Mouse (Mus musculus) C2C12 (cell line): ENCODE results near the gene Atp5d. TPM values are rescaled to one million over a fixed set of nuclear protein-coding genes. Genes with fewer than 3 reads are reported as not detected.

Experiments
- H3K27me3 ChIP-seq: one replicate; pipeline ENCODE4 v1.6.1; 2011; ENCODE audit not compliant: control insufficient read depth, insufficient read depth, insufficient read length
- H3K36me3 ChIP-seq: one replicate; pipeline ENCODE4 v1.6.1; 2011; ENCODE audit not compliant: control insufficient read depth, insufficient read depth
- H3K4me3 ChIP-seq: one replicate; pipeline ENCODE4 v1.5.1; 2011; ENCODE audit warnings: mild to moderate bottlenecking, control low read depth; ENCODE audit not compliant: poor library complexity, insufficient read depth, severe bottlenecking
- H3K79me2 ChIP-seq: one replicate; pipeline ENCODE4 v1.6.1; 2011; ENCODE audit not compliant: control insufficient read depth, insufficient read depth
- H3K79me3 ChIP-seq: one replicate; pipeline ENCODE4 v1.6.1; 2011; ENCODE audit warnings: low read depth, control low read depth
- H3ac ChIP-seq: one replicate; pipeline ENCODE3; 2011; ENCODE audit warnings: low read depth; ENCODE audit not compliant: control insufficient read depth, insufficient read length
- CEBPB ChIP-seq: IDR thresholded peaks from one replicate; pipeline ENCODE4 v1.6.1; 2011; ENCODE audit warnings: low read depth, mild to moderate bottlenecking, control low read depth, moderate library complexity
- CTCF ChIP-seq: IDR thresholded peaks from one replicate; pipeline ENCODE4 v1.5.1; 2011; ENCODE audit not compliant: control insufficient read depth, insufficient read depth, insufficient read length
- FOSL1 ChIP-seq: IDR thresholded peaks from one replicate; pipeline ENCODE4 v1.8.0; 2011; ENCODE audit warnings: mild to moderate bottlenecking, low read length; ENCODE audit not compliant: poor library complexity, insufficient read depth, severe bottlenecking
- MAX ChIP-seq: IDR thresholded peaks from one replicate; pipeline ENCODE4 v1.6.1; 2011; ENCODE audit warnings: mild to moderate bottlenecking, control low read depth
- MYOD1 ChIP-seq: IDR thresholded peaks from one replicate; pipeline ENCODE4 v1.6.1; 2011; ENCODE audit warnings: low read depth; ENCODE audit not compliant: control insufficient read depth, insufficient read length
- MYOG ChIP-seq: IDR thresholded peaks from one replicate; pipeline ENCODE4 v1.6.1; 2011; ENCODE audit not compliant: control insufficient read depth, insufficient read length; ENCODE audit errors: extremely low read depth
- USF1 ChIP-seq: IDR thresholded peaks from one replicate; pipeline ENCODE4 v1.6.1; 2011; ENCODE audit warnings: low read depth, mild to moderate bottlenecking, control low read depth, moderate library complexity
- polyA plus RNA-seq: library from polyadenylated mRNA; unstranded; fragments of >200 nt; fragmentation: generic; extraction: Trizol; gene quantifications from one replicate; pipeline ENCODE4 v1.2.1, GENCODE M21; 2012; ENCODE audit warnings: missing spikeins

The Atp5d gene
- polyA plus RNA-seq, 1 experiment = 720 TPM

- no peak overlapping the region for H3K4me3 ChIP-seq
These were observed 2.1 kb upstream of the Atp5d start for GRCm38 (mm10) chr10:80136179-80136951.

GRCm38 (mm10) chr10:80136952-80137625 is 1.3 kb upstream of the Atp5d start:
- Histone ChIP-seq H3K4me3 (no peak overlapping the region), H3ac (no peak overlapping the region), H3K79me3 (no peaks in the 10 kb centered on the region), H3K79me2 (peaks cover under 1% of the 10 kb centered on the region), H3K36me3 (peaks cover 6% of the 10 kb centered on the region), H3K27me3 (no peaks in the 10 kb centered on the region)
- TF ChIP-seq FOSL1 (no peak), MAX (no peak), USF1 (no peak), CEBPB (no peak), MYOG (no peak), CTCF (no peak), MYOD1 (no peak)

More at GRCm38 (mm10) chr10:80136179-80136951, 2.1 kb upstream of the Atp5d start:
- Histone ChIP-seq H3ac (no peak overlapping the region), H3K36me3 (peaks cover 7% of the 10 kb centered on the region), H3K79me2 (no peaks in the 10 kb centered on the region), H3K79me3 (no peaks in the 10 kb centered on the region), H3K27me3 (no peaks in the 10 kb centered on the region)
- TF ChIP-seq MYOD1 (no peak), CTCF (no peak), USF1 (no peak), FOSL1 (no peak), MYOG (no peak), CEBPB (no peak)

GRCm38 (mm10) chr10:80137626-80138552 is 543 bp upstream of the Atp5d start:
- H3K79me2 ChIP-seq = peaks cover 8% of the 10 kb centered on the region
- H3K27me3 ChIP-seq = no peaks in the 10 kb centered on the region
- H3ac ChIP-seq = peak overlapping the region; percentile 88
- H3K4me3 ChIP-seq = peak overlapping the region; percentile 37
- H3K79me3 ChIP-seq = peaks cover 7% of the 10 kb centered on the region
- TF ChIP-seq FOSL1 (no peak), MAX (no peak), CTCF (no peak), USF1 (no peak), MYOG (no peak), CEBPB (no peak), MYOD1 (no peak)
- H3K36me3 ChIP-seq = no peaks in the 10 kb centered on the region

- Histone ChIP-seq H3K4me3 (peak overlapping the region; percentile 37), H3K36me3 (peaks cover 12% of the 10 kb centered on the region), H3K79me2 (peaks cover 23% of the 10 kb centered on the region), H3ac (peak overlapping the region; percentile 1), H3K79me3 (peaks cover 19% of the 10 kb centered on the region), H3K27me3 (no peaks in the 10 kb centered on the region)
- TF ChIP-seq USF1 (no peak), CEBPB (no peak), MYOG (no peak), MYOD1 (no peak), MAX (no peak), CTCF (no peak), FOSL1 (no peak)
These were observed 975 bp downstream of the Atp5d start for GRCm38 (mm10) chr10:80139439-80139775.

- H3K27me3 ChIP-seq = no peaks in the 10 kb centered on the region
- no peak overlapping the region for H3K4me3 ChIP-seq
- peaks cover 23% of the 10 kb centered on the region for H3K79me3 ChIP-seq
- H3K79me2 ChIP-seq = peaks cover 30% of the 10 kb centered on the region
- peaks cover 19% of the 10 kb centered on the region for H3K36me3 ChIP-seq
- TF ChIP-seq MYOD1 (no peak), MYOG (no peak), FOSL1 (no peak), CEBPB (no peak), USF1 (no peak), CTCF (no peak), MAX (no peak)
- no peak overlapping the region for H3ac ChIP-seq
These were observed 1.7 kb downstream of the Atp5d start for GRCm38 (mm10) chr10:80139975-80140665.
